Mouse (Mus musculus) G1E (cell line): ENCODE data around the gene Mok. TPM values are rescaled to one million over a fixed set of nuclear protein-coding genes. Genes with fewer than 3 reads are reported as not detected.

ENCODE experiments used
- ATAC-seq: 2 replicates; pipeline ENCODE4 v1.8.0; 2016; ENCODE audit warnings: mild to moderate bottlenecking; ENCODE audit not compliant: insufficient number of reproducible peaks, poor library complexity, low FRiP score, severe bottlenecking; ENCODE audit errors: extremely low read depth
- DNase-seq: peaks from one replicate; pipeline ENCODE4 v3.0.0; 2012; ENCODE audit warnings: low spot score
- H3K27me3 ChIP-seq: 2 replicates; pipeline ENCODE4 v1.6.1; 2012; ENCODE audit warnings: mild to moderate bottlenecking, low read length, inconsistent platforms; ENCODE audit not compliant: insufficient read depth
- H3K36me3 ChIP-seq: replicated peaks from 2 replicates; pipeline ENCODE3; 2012; ENCODE audit warnings: mild to moderate bottlenecking, inconsistent platforms
- H3K4me1 ChIP-seq: 2 replicates; pipeline ENCODE4 v1.6.1; 2012; ENCODE audit warnings: low read depth, low read length, inconsistent platforms, mixed read lengths; ENCODE audit not compliant: insufficient read depth
- H3K4me3 ChIP-seq: 2 replicates; pipeline ENCODE4 v1.5.1; 2012; ENCODE audit warnings: low read depth, mild to moderate bottlenecking, inconsistent platforms, low read length, moderate library complexity, mixed read lengths
- H3K9me3 ChIP-seq: replicated peaks from 2 replicates; pipeline ENCODE4 v1.6.1; 2012; ENCODE audit warnings: inconsistent platforms
- CTCF ChIP-seq: IDR thresholded peaks from 2 replicates; pipeline ENCODE4 v1.5.1; 2012; ENCODE audit warnings: low read depth, low read length, inconsistent platforms, mixed read lengths
- GATA1 ChIP-seq: IDR thresholded peaks from 2 replicates; pipeline ENCODE4 v1.6.1; 2012; ENCODE audit warnings: borderline replicate concordance, low read length, inconsistent platforms, mixed read lengths
- GATA2 ChIP-seq: IDR thresholded peaks from 2 replicates; pipeline ENCODE4 v1.6.1; 2012; ENCODE audit warnings: low read depth, low read length, inconsistent platforms, borderline replicate concordance
- POLR2AphosphoS5 ChIP-seq: IDR thresholded peaks from 2 replicates; pipeline ENCODE4 v1.6.1; 2012; ENCODE audit warnings: low read depth, low read length, inconsistent platforms; ENCODE audit not compliant: insufficient replicate concordance
- TAL1 ChIP-seq: conservative IDR thresholded peaks from 2 replicates; pipeline ENCODE4 v1.6.1; 2012; ENCODE audit warnings: low read depth, low read length, inconsistent platforms, mixed read lengths
- polyA plus RNA-seq: library from polyadenylated mRNA; stranded (reverse); fragments of >175 nt; gene quantifications from 2 replicates; pipeline ENCODE4 v1.2.3, GENCODE M21; 2012
- total RNA-seq, 2 experiments: library from RNA; stranded (forward) in 1 of 2; stranded (reverse) in 1 of 2; fragments of 200-1000 nt in 1 of 2; fragments of >200 nt in 1 of 2; fragmentation: Nextera tagmentation in 1 of 2; gene quantifications; 2 replicates each; pipeline ENCODE4 v1.2.3; 2014 to 2017

The Mok gene
- total and polyA plus RNA-seq, 3 experiments: 0.62 to 3.3 (median 0.93) TPM

DNA sequence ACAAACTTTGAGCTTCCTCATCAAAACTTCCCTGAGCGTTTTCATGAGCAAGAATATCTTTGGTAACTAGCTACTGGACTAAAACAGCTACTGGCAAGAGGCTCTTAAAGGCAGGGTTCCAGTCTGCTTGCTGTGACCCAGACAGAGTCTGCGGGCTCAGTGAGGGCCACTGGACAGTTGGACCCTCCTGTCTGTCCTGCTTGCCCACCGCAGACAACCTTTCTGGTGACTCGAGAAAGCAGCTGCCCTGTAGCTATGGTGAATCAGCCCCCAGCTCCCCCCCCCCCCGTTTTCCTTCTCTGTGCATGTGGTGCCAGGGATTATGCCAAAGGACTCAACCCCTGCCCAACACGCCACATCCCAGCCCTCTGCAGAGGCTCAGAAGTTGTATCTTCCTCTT is 43.5 kb downstream of the Mok start:
- Histone ChIP-seq H3K4me3 (no peak overlapping the region), H3K4me1 (peaks cover 3% of the 10 kb centered on the region), H3K36me3 (peaks cover 81% of the 10 kb centered on the region), H3K9me3 (no peaks in the 10 kb centered on the region), H3K27me3 (no peaks in the 10 kb centered on the region)
- DNase-seq (no peak), ATAC-seq (no peak)
- no peak for TF ChIP-seq GATA2
- TF ChIP-seq CTCF: no peak
- TF ChIP-seq POLR2AphosphoS5: no peak
- no peak for TF ChIP-seq TAL1
- no peak for TF ChIP-seq GATA1

- Histone ChIP-seq H3K9me3 (no peaks in the 10 kb centered on the region), H3K27me3 (no peaks in the 10 kb centered on the region), H3K4me3 (no peak overlapping the region), H3K4me1 (no peaks in the 10 kb centered on the region; the same call in 1 of the 2 replicates), H3K36me3 (peaks cover 80% of the 10 kb centered on the region)
- TF ChIP-seq POLR2AphosphoS5: no peak
- no peak for TF ChIP-seq TAL1
- TF ChIP-seq CTCF: no peak
- ATAC-seq (no peak), DNase-seq (no peak)
These were observed 44.0 kb downstream of the Mok start for GRCm38 (mm10) chr12:110796748-110797147.

DNA sequence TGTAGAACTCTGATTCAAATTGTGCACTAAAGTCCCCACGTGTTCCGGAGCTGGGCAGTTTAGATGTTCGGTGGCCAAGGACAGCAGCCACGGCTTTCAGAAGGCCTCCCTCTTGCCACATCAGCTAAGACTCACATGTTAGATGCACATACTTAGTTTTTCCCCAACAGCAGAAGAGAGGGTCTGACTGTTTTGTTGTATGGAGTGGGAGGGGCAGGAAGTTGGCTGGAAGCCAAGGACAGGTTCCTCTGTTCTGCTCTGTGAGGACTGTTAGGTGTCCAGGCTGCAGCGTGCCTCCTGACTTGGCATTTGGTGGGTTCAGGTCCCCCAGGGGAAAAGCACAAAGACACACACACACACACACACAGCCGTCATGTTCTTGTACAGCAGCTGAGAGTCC is 45.7 kb downstream of the Mok start:
- H3K36me3 ChIP-seq: peaks cover 81% of the 10 kb centered on the region
- DNase-seq (no peak), ATAC-seq (no peak)
- no peaks in the 10 kb centered on the region; the same call in none of the 2 replicates for H3K4me1 ChIP-seq
- H3K4me3 ChIP-seq: no peak overlapping the region
- H3K9me3 ChIP-seq: no peaks in the 10 kb centered on the region
- no peaks in the 10 kb centered on the region for H3K27me3 ChIP-seq
- TF ChIP-seq TAL1: no peak
- TF ChIP-seq CTCF: no peak
- no peak for TF ChIP-seq GATA1
- TF ChIP-seq GATA2: no peak
- no peak for TF ChIP-seq POLR2AphosphoS5

DNA sequence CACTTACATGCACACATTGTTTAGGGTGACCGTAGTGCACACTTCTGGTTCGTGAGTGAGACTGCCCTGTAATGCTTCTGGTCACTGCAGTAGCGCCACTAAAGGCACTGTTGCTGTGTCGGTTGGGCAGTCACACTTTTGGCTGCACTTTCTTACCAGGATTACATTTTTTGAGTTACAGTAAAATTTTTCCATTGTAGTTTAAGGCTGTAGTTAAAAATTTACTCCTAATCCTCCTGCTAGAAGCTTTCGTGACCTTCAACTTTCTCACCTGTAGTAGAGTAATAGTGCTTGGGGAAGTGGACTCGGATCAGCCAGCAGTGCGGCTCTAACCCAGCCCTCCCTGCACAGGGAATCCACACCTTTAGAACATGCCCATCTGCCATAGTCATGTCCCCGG is 49.7 kb downstream of the Mok start:
- H3K4me3 ChIP-seq: no peak overlapping the region
- TF ChIP-seq TAL1 (no peak), GATA1 (no peak), GATA2 (no peak), CTCF (no peak), POLR2AphosphoS5 (no peak)
- H3K4me1 ChIP-seq: no peaks in the 10 kb centered on the region; the same call in 1 of the 2 replicates
- no peaks in the 10 kb centered on the region for H3K27me3 ChIP-seq
- no peaks in the 10 kb centered on the region for H3K9me3 ChIP-seq
- ATAC-seq (no peak), DNase-seq (no peak)
- peaks cover 79% of the 10 kb centered on the region for H3K36me3 ChIP-seq

- Histone ChIP-seq H3K4me1 (no peaks in the 10 kb centered on the region; the same call in 1 of the 2 replicates), H3K36me3 (peaks cover 76% of the 10 kb centered on the region), H3K27me3 (no peaks in the 10 kb centered on the region), H3K9me3 (no peaks in the 10 kb centered on the region), H3K4me3 (no peak overlapping the region)
- no peak for DNase-seq
- no peak for TF ChIP-seq CTCF
- TF ChIP-seq POLR2AphosphoS5: no peak
- no peak for TF ChIP-seq GATA1
- no peak for TF ChIP-seq TAL1
- no peak for TF ChIP-seq GATA2
- ATAC-seq: no peak
These were observed 50.2 kb downstream of the Mok start for GRCm38 (mm10) chr12:110790580-110790979.

DNA sequence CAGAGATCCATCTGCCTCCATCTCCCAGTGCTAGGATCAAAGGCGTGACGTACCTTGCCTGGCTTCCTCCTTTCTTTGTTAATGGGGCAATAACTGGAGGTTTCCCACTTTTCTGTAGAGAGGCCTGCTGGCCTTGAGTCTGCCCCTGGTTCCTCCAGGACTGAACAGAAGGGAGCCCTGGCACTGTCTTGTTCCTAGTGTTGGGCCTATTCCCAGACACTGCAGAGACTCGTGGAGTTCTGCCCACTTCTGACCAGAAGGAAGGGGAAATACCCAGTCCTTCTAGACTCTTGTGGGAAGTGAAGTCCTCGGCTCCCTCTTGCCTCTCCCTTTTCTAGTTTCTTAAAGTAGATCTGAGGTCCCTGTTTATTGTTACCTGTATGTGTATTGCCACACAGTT is 54.5 kb downstream of the Mok start:
- no peak for ATAC-seq
- Histone ChIP-seq H3K27me3 (no peaks in the 10 kb centered on the region), H3K36me3 (peaks cover 74% of the 10 kb centered on the region), H3K4me1 (peaks cover 10% of the 10 kb centered on the region), H3K4me3 (no peak overlapping the region), H3K9me3 (no peaks in the 10 kb centered on the region)
- no peak for DNase-seq
- TF ChIP-seq POLR2AphosphoS5 (no peak), CTCF (no peak), TAL1 (no peak), GATA2 (no peak), GATA1 (no peak)

- Histone ChIP-seq H3K9me3 (no peaks in the 10 kb centered on the region), H3K36me3 (peaks cover 75% of the 10 kb centered on the region), H3K4me3 (no peak overlapping the region), H3K27me3 (no peaks in the 10 kb centered on the region), H3K4me1 (peaks cover 13% of the 10 kb centered on the region)
- DNase-seq (no peak), ATAC-seq (no peak)
- TF ChIP-seq CTCF (no peak), TAL1 (no peak), GATA2 (no peak), GATA1 (no peak), POLR2AphosphoS5 (no peak)
These were observed 56.5 kb downstream of the Mok start for GRCm38 (mm10) chr12:110784211-110784610.
